Mouse (Mus musculus) liver, postnatal 0 days (tissue): Measurements from ENCODE around the gene Sart3.

Experiments
- CTCF ChIP-seq: sonication (generic); IDR thresholded peaks from 2 replicates; pipeline ENCODE4 v1.5.1; 2016; ENCODE audit warnings: antibody characterized with exemption, low read depth
- EP300 ChIP-seq: IDR thresholded peaks from 2 replicates; pipeline ENCODE4 v1.6.1; 2016; ENCODE audit warnings: antibody characterized with exemption, low read depth, mild to moderate bottlenecking

GRCm38 (mm10) chr5:113791197-113792095 lies 19.1 kb upstream of the Sart3 start:
- TF ChIP-seq CTCF, result no peak
- TF ChIP-seq EP300, result no peak
